In the genomic region with DNA sequence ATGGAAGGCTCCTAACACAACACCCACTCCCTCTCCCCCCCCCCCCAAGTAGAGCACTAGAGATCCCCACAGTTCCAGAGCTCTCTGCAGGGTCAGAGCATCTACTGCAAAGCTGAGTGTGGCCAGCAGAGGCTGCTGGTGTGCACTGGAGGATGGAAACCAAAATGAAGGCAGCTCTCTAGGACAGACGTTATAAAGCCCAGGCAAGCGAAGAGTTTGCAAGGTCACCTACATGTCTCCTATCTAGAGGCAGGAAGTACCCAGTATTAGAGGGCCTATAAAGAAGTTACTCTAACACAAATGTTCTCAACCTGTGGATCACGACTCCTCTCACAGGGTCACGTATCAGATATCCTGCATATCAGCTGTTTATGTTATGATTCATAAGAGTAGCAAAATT, we compare ENCODE assay signal across 9 mouse cellular contexts.
DNase-seq lines count a peak whose midpoint lies in the region; ATAC-seq and TF ChIP-seq lines count a peak whose summit lies in the region.
"Had no signal": no experiment of that assay in that cellular context is flagged by ENCODE, and none has a peak within 500 bp of the region (broad histone marks: within the 10 kb centered on the region; RNA-seq: fewer than 3 reads in every experiment).

No protein-coding gene starts in this region.

- no peak for ATAC-seq in heart, embryonic 11.5 days (replicated peaks; ENCODE audit: insufficient number of reproducible peaks, low FRiP score, low TSS enrichment)
- ATAC-seq in cerebellum, adult (ENCODE audit: insufficient number of reproducible peaks, low FRiP score, low TSS enrichment) = peak; percentile 76
- ATAC-seq in forebrain, embryonic 15.5 days (replicated peaks) = peak; percentile 69
- ATAC-seq in limb, embryonic 12.5 days (ENCODE audit: insufficient number of reproducible peaks, insufficient read depth, low FRiP score, low TSS enrichment, low read depth) = peak; percentile 40; the same call in 1 of the 2 replicates
- ATAC-seq in midbrain, postnatal 0 days (ENCODE audit: low FRiP score) = no peak

- no peaks in the 10 kb centered on the region for H3K9me3 ChIP-seq in heart, embryonic 11.5 days (replicated peaks; ENCODE audit: control insufficient read depth, low read length)
- no peaks in the 10 kb centered on the region for H3K9me3 ChIP-seq in forebrain, embryonic 15.5 days
- H3K9me3 ChIP-seq in limb, embryonic 12.5 days = no peaks in the 10 kb centered on the region
- no peaks in the 10 kb centered on the region for H3K9me3 ChIP-seq in midbrain, postnatal 0 days (ENCODE audit: low read length)
- H3K9me3 ChIP-seq: heart, embryonic 15.5 days had no signal

- no peak overlapping the region for H3K4me2 ChIP-seq in heart, embryonic 11.5 days
- H3K4me2 ChIP-seq in forebrain, embryonic 15.5 days (replicated peaks) = no peak overlapping the region
- H3K4me2 ChIP-seq in limb, embryonic 12.5 days = no peak overlapping the region
- H3K4me2 ChIP-seq in midbrain, postnatal 0 days (ENCODE audit: low read depth, low read length, poor library complexity, severe bottlenecking) = no peak overlapping the region
- H3K4me2 ChIP-seq: heart, embryonic 15.5 days had no signal

- H3K36me3 ChIP-seq in heart, embryonic 11.5 days (ENCODE audit: control insufficient read depth, insufficient read depth, low read length) = no peaks in the 10 kb centered on the region
- H3K36me3 ChIP-seq in forebrain, embryonic 15.5 days = no peaks in the 10 kb centered on the region
- no peaks in the 10 kb centered on the region for H3K36me3 ChIP-seq in limb, embryonic 12.5 days
- H3K36me3 ChIP-seq in midbrain, postnatal 0 days (ENCODE audit: insufficient read depth, low read length) = no peaks in the 10 kb centered on the region
- H3K36me3 ChIP-seq: heart, embryonic 15.5 days had no signal

- no peak overlapping the region for H3K27ac ChIP-seq in heart, embryonic 11.5 days (ENCODE audit: low read depth, low read length)
- H3K27ac ChIP-seq in forebrain, embryonic 15.5 days (replicated peaks) = no peak overlapping the region
- no peak overlapping the region for H3K27ac ChIP-seq in limb, embryonic 12.5 days
- H3K27ac ChIP-seq in midbrain, postnatal 0 days (ENCODE audit: low read depth, low read length) = no peak overlapping the region
- H3K27ac ChIP-seq: heart, embryonic 15.5 days had no signal

- H3K4me3 ChIP-seq in heart, embryonic 11.5 days (ENCODE audit: low read depth, low read length) = no peak overlapping the region
- no peak overlapping the region for H3K4me3 ChIP-seq in forebrain, embryonic 15.5 days
- H3K4me3 ChIP-seq in limb, embryonic 12.5 days (replicated peaks) = no peak overlapping the region
- H3K4me3 ChIP-seq in midbrain, postnatal 0 days (ENCODE audit: low read depth, low read length) = no peak overlapping the region
- H3K4me3 ChIP-seq: heart, embryonic 15.5 days had no signal

- no peaks in the 10 kb centered on the region for H3K4me1 ChIP-seq in heart, embryonic 11.5 days (ENCODE audit: control insufficient read depth, insufficient read depth, low read length)
- H3K4me1 ChIP-seq in forebrain, embryonic 15.5 days = no peaks in the 10 kb centered on the region
- peaks cover 6% of the 10 kb centered on the region; the same call in 1 of the 2 replicates for H3K4me1 ChIP-seq in limb, embryonic 12.5 days (replicated peaks)
- no peaks in the 10 kb centered on the region for H3K4me1 ChIP-seq in midbrain, postnatal 0 days (ENCODE audit: insufficient read depth, low read length)

- peak; percentile 85 for TF ChIP-seq CTCF in midbrain, postnatal 0 days (IDR thresholded peaks at IDR 0.05)

- 48% methylated on average over 4 of the region's 4 CpGs for WGBS in heart, embryonic 11.5 days (ENCODE audit: insufficient replicate concordance)
- 57% methylated on average over 4 of the region's 4 CpGs for WGBS in forebrain, embryonic 15.5 days
- WGBS in limb, embryonic 12.5 days = 51% methylated on average over 4 of the region's 4 CpGs
- 53% methylated on average over 4 of the region's 4 CpGs for WGBS in midbrain, postnatal 0 days

- H3K27me3 ChIP-seq in heart, embryonic 11.5 days (ENCODE audit: control insufficient read depth, insufficient read depth, low read length) = no peaks in the 10 kb centered on the region
- no peaks in the 10 kb centered on the region for H3K27me3 ChIP-seq in forebrain, embryonic 15.5 days
- H3K27me3 ChIP-seq in limb, embryonic 12.5 days = no peaks in the 10 kb centered on the region
- H3K27me3 ChIP-seq in midbrain, postnatal 0 days (ENCODE audit: insufficient read depth, low read length) = no peaks in the 10 kb centered on the region
- H3K27me3 ChIP-seq: heart, embryonic 15.5 days had no signal

- H3K9ac ChIP-seq in heart, embryonic 11.5 days (ENCODE audit: low read depth, low read length) = no peak overlapping the region
- no peak overlapping the region for H3K9ac ChIP-seq in forebrain, embryonic 15.5 days (replicated peaks)
- no peak overlapping the region for H3K9ac ChIP-seq in limb, embryonic 12.5 days (replicated peaks)
- H3K9ac ChIP-seq in midbrain, postnatal 0 days (replicated peaks; ENCODE audit: low read length, poor library complexity, severe bottlenecking) = no peak overlapping the region
- H3K9ac ChIP-seq: heart, embryonic 15.5 days had no signal

- DNase-seq in heart, adult 9 months (ENCODE audit: low spot score in 2 of 2) = peak; percentile 2 to 4
- peak; percentile 3 for DNase-seq in kidney, adult 11 months
- DNase-seq in midbrain, postnatal 0 days (ENCODE audit: low spot score) = peak; percentile 65
- DNase-seq in spleen, postnatal 36 days (ENCODE audit: low spot score in 2 of 2) = no peak

Comparison
In these comparisons a context has a peak if more than half of its experiments do, and no peak if none do; other contexts are left out.
1. DNase-seq: peak in heart, adult 9 months (2 of 2), kidney, adult 11 months (single experiment) and midbrain, postnatal 0 days (single experiment); none in spleen, postnatal 36 days (0 of 2).
2. ATAC-seq: peak in cerebellum, adult (single experiment), forebrain, embryonic 15.5 days (single experiment) and limb, embryonic 12.5 days (single experiment); none in heart, embryonic 11.5 days (single experiment) and midbrain, postnatal 0 days (single experiment).